Mouse (Mus musculus): Measurements from ENCODE around the gene Limk1. TPM values are rescaled to one million over a fixed set of nuclear protein-coding genes. Genes with fewer than 3 reads are reported as not detected.

Limk1 gene
- total RNA-seq, 2 experiments from 2014 or later, result 58.2 to 64.4 TPM

GRCm38 (mm10) chr5:134644121-134644520, 44.3 kb downstream of the Limk1 start:
- intact Hi-C loops (cut with DNase I), result loop anchor here (5.0 kb wide), 1 partner anchor 33 kb away; no protein-coding TSS in a partner anchor
- no peak for DNase-seq (ENCODE audit: low spot score in 2 of 2)

GRCm38 (mm10) chr5:134640371-134640770, 48.0 kb downstream of the Limk1 start:
- no peak for DNase-seq (ENCODE audit: low spot score in 2 of 2)
- intact Hi-C loops (cut with DNase I), result loop anchor here (5.0 kb wide), 1 partner anchor 37 kb away; no protein-coding TSS in a partner anchor

GRCm38 (mm10) chr5:134639269-134639682, 49.1 kb downstream of the Limk1 start, which contains the start of gene Eif4h:
Gene Eif4h (minus strand): TSS chr5:134639490.
- DNase-seq (ENCODE audit: low spot score in 2 of 2), result peak; percentile 97
- intact Hi-C loops (cut with DNase I), result no loop called here

GRCm38 (mm10) chr5:134638461-134639268, 49.7 kb downstream of the Limk1 start:
- intact Hi-C loops (cut with DNase I), result no loop called here

GRCm38 (mm10) chr5:134637820-134638367, 50.5 kb downstream of the Limk1 start:
- intact Hi-C loops (cut with DNase I), result no loop called here
- DNase-seq (ENCODE audit: low spot score in 2 of 2), result no peak

More at GRCm38 (mm10) chr5:134638461-134639268, 49.7 kb downstream of the Limk1 start:
- DNase-seq (ENCODE audit: low spot score in 2 of 2), result peak in 1 of 2 experiments; percentile 54

- no peak for DNase-seq (ENCODE audit: low spot score in 2 of 2)
- intact Hi-C loops (cut with DNase I), result no loop called here
Measured at GRCm38 (mm10) chr5:134632841-134633240, 55.6 kb downstream of the Limk1 start.

GRCm38 (mm10) chr5:134630835-134631234, 57.6 kb downstream of the Limk1 start:
- intact Hi-C loops (cut with DNase I), result no loop called here
- DNase-seq (ENCODE audit: low spot score in 2 of 2), result no peak

GRCm38 (mm10) chr5:134629508-134629907, 58.9 kb downstream of the Limk1 start:
- no peak for DNase-seq (ENCODE audit: low spot score in 2 of 2)
- intact Hi-C loops (cut with DNase I), result loop anchor here (5.0 kb wide), 1 partner anchor 63 kb away; no protein-coding TSS in a partner anchor

GRCm38 (mm10) chr5:134622069-134622468, 66.3 kb downstream of the Limk1 start:
- peak; percentile 55 to 77 for DNase-seq (ENCODE audit: low spot score in 2 of 2)
- intact Hi-C loops (cut with DNase I), result no loop called here

GRCm38 (mm10) chr5:134621099-134621640, 67.2 kb downstream of the Limk1 start:
- no peak for DNase-seq (ENCODE audit: low spot score in 2 of 2)
- intact Hi-C loops (cut with DNase I), result no loop called here

- DNase-seq (ENCODE audit: low spot score in 2 of 2), result no peak
- intact Hi-C loops (cut with DNase I), result no loop called here
Measured at GRCm38 (mm10) chr5:134620457-134620856, 67.9 kb downstream of the Limk1 start.

- DNase-seq (ENCODE audit: low spot score in 2 of 2), result peak; percentile 42 to 63
- intact Hi-C loops (cut with DNase I), result no loop called here
Measured at GRCm38 (mm10) chr5:134617071-134617470, 71.3 kb downstream of the Limk1 start.

GRCm38 (mm10) chr5:134615780-134616179, 72.6 kb downstream of the Limk1 start:
- intact Hi-C loops (cut with DNase I), result no loop called here
- DNase-seq (ENCODE audit: low spot score in 2 of 2), result no peak

GRCm38 (mm10) chr5:134615380-134615779, 73.0 kb downstream of the Limk1 start:
- intact Hi-C loops (cut with DNase I), result no loop called here
- no peak for DNase-seq (ENCODE audit: low spot score in 2 of 2)

GRCm38 (mm10) chr5:134614802-134615201, 73.6 kb downstream of the Limk1 start, which contains the start of gene Lat2:
Gene Lat2 (minus strand): TSS chr5:134615025.
- intact Hi-C loops (cut with DNase I), result no loop called here
- peak in 1 of 2 experiments; percentile 16 for DNase-seq (ENCODE audit: low spot score in 2 of 2)

GRCm38 (mm10) chr5:134614296-134614695, 74.1 kb downstream of the Limk1 start:
- intact Hi-C loops (cut with DNase I), result no loop called here
- DNase-seq (ENCODE audit: low spot score in 2 of 2), result peak in 1 of 2 experiments; percentile 12

- DNase-seq (ENCODE audit: low spot score in 2 of 2), result no peak
- intact Hi-C loops (cut with DNase I), result no loop called here
Measured at GRCm38 (mm10) chr5:134613727-134614126, 74.7 kb downstream of the Limk1 start.

GRCm38 (mm10) chr5:134611810-134612521, 76.4 kb downstream of the Limk1 start:
- DNase-seq (ENCODE audit: low spot score in 2 of 2), result no peak
- intact Hi-C loops (cut with DNase I), result no loop called here

- intact Hi-C loops (cut with DNase I), result no loop called here
- no peak for DNase-seq (ENCODE audit: low spot score in 2 of 2)
Measured at GRCm38 (mm10) chr5:134609916-134610643, 78.3 kb downstream of the Limk1 start.
